Mouse (Mus musculus): ENCODE results near the gene Apol6. TPM values are rescaled to one million over a fixed set of nuclear protein-coding genes. Genes with fewer than 3 reads are reported as not detected.
A peak's percentile ranks its signal among the peaks of the same experiment; 100 is the strongest.

The Apol6 gene
- total and polyA plus RNA-seq, 3 experiments: not detected

DNA sequence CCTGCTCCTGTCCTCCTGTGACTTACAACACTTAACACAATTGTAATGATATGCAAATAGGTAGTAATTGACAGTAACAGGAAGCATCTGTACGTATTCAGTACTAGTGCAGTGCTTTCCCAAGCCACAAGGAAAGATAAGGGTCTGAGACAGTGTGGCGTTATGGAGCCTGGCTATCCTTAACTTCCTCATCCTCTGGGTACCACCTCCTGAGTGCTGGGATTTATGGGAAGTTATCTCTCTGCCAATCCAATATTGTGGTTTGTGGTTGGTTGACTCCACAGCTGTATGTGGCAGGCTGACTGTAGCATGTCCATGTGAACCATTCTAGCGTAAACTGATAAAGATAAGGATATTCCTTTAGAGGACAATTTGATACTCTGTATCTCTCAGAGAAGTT, 3.7 kb upstream of the Apol6 start:
- Histone ChIP-seq H3K4me1 (ENCODE audit: control insufficient read depth in 1 of 2, insufficient read depth in 2 of 2, low read length in 2 of 2) (no peaks in the 10 kb centered on the region), H3K79me2 (ENCODE audit: control insufficient read depth, insufficient read depth, low read length, poor library complexity) (no peaks in the 10 kb centered on the region), H3K27ac (ENCODE audit: control insufficient read depth, low read depth, low read length) (no peak overlapping the region), H3K9me3 (replicated peaks; ENCODE audit: insufficient read depth, low read length) (no peaks in the 10 kb centered on the region), H3K36me3 (ENCODE audit: control insufficient read depth in 1 of 2, insufficient read depth in 2 of 2, low read length in 2 of 2) (no peaks in the 10 kb centered on the region), H3K27me3 (ENCODE audit: control insufficient read depth in 1 of 2, insufficient read depth in 2 of 2, low read length in 2 of 2) (no peaks in the 10 kb centered on the region; a peak in 1 of 4 replicates), H3K4me3 (ENCODE audit: control insufficient read depth in 1 of 2, insufficient read depth in 1 of 2, low read depth in 2 of 2, low read length in 2 of 2) (no peak overlapping the region), H3K9ac (ENCODE audit: control insufficient read depth, low read depth, low read length, poor library complexity, severe bottlenecking) (no peak overlapping the region)
- peak; percentile 56 for TF ChIP-seq TAL1 (IDR thresholded peaks at IDR 0.05; ENCODE audit: low read length)
- TF ChIP-seq POLR2AphosphoS5 (IDR thresholded peaks at IDR 0.05; ENCODE audit: borderline replicate concordance, low read depth, low read length): no peak
- no peak for TF ChIP-seq BHLHE40 (IDR thresholded peaks at IDR 0.05; ENCODE audit: borderline replicate concordance, low read depth, low read length)
- no peak for TF ChIP-seq E2F4 (IDR thresholded peaks at IDR 0.05; ENCODE audit: borderline replicate concordance, low read depth, low read length)
- no peak for TF ChIP-seq CTCF (IDR thresholded peaks at IDR 0.05 in 2 of 3, conservative IDR thresholded peaks at IDR 0.05 in 1 of 3; ENCODE audit: control insufficient read depth in 1 of 3, insufficient read depth in 1 of 3, low read depth in 2 of 3, low read length in 3 of 3, poor library complexity in 1 of 3, severe bottlenecking in 1 of 3)
- TF ChIP-seq USF2 (IDR thresholded peaks at IDR 0.05; ENCODE audit: borderline replicate concordance in 1 of 2, insufficient read depth in 1 of 2, low read depth in 1 of 2, low read length in 2 of 2): no peak
- no peak for TF ChIP-seq CHD1 (IDR thresholded peaks at IDR 0.05; ENCODE audit: low read depth, low read length)
- TF ChIP-seq GATA1 (IDR thresholded peaks at IDR 0.05; ENCODE audit: low read depth, low read length): peak; percentile 80
- no peak for TF ChIP-seq POLR2A (IDR thresholded peaks at IDR 0.05; ENCODE audit: control insufficient read depth in 1 of 2, insufficient read depth in 1 of 2, low read depth in 1 of 2, low read length in 2 of 2, poor library complexity in 1 of 2)
- peak; percentile 67 for TF ChIP-seq ETS1 (IDR thresholded peaks at IDR 0.05; ENCODE audit: low read depth, low read length)
- TF ChIP-seq ZKSCAN1 (IDR thresholded peaks at IDR 0.05; ENCODE audit: low read depth, low read length): no peak
- peak; percentile 96 for TF ChIP-seq RCOR1 (IDR thresholded peaks at IDR 0.05; ENCODE audit: low read depth, low read length)
- no peak for TF ChIP-seq POLR2AphosphoS2 (IDR thresholded peaks at IDR 0.05; ENCODE audit: low read length)
- TF ChIP-seq HCFC1 (IDR thresholded peaks at IDR 0.05; ENCODE audit: low read depth, low read length): no peak
- no peak for TF ChIP-seq ZMIZ1 (IDR thresholded peaks at IDR 0.05; ENCODE audit: low read depth, low read length)
- TF ChIP-seq MYC (IDR thresholded peaks at IDR 0.05; ENCODE audit: low read depth, low read length): no peak
- TF ChIP-seq SMC3 (IDR thresholded peaks at IDR 0.05; ENCODE audit: low read depth, low read length): no peak
- no peak for TF ChIP-seq MXI1 (IDR thresholded peaks at IDR 0.05; ENCODE audit: low read depth, low read length)
- TF ChIP-seq TCF12 (IDR thresholded peaks at IDR 0.05; ENCODE audit: low read depth, low read length): peak; percentile 31; the same call in 1 of the 2 replicates
- TF ChIP-seq TBP (IDR thresholded peaks at IDR 0.05; ENCODE audit: low read depth, low read length): no peak
- no peak for TF ChIP-seq NELFE (IDR thresholded peaks at IDR 0.05; ENCODE audit: low read depth, low read length)
- TF ChIP-seq UBTF (IDR thresholded peaks at IDR 0.05; ENCODE audit: borderline replicate concordance, insufficient read depth, low read depth, low read length): no peak
- TF ChIP-seq MEF2A (IDR thresholded peaks at IDR 0.05; ENCODE audit: extremely low read depth, insufficient replicate concordance, low read depth, low read length, poor library complexity, severe bottlenecking): no peak
- peak; percentile 74 for TF ChIP-seq MAFK (IDR thresholded peaks at IDR 0.05; ENCODE audit: borderline replicate concordance, low read depth, low read length)
- TF ChIP-seq ZNF384 (IDR thresholded peaks at IDR 0.05; ENCODE audit: low read depth, low read length): no peak
- no peak for TF ChIP-seq MAZ (IDR thresholded peaks at IDR 0.05; ENCODE audit: low read depth, low read length)
- TF ChIP-seq USF1 (IDR thresholded peaks at IDR 0.05; ENCODE audit: low read depth, low read length): no peak
- no peak for TF ChIP-seq ZC3H11A (IDR thresholded peaks at IDR 0.05; ENCODE audit: low read depth, low read length)
- TF ChIP-seq CHD2 (IDR thresholded peaks at IDR 0.05; ENCODE audit: low read length): no peak
- TF ChIP-seq EP300 (IDR thresholded peaks at IDR 0.05; ENCODE audit: low read depth in 1 of 2, low read length in 2 of 2): peak; percentile 28 to 32; a peak in 3 of 4 replicates
- peak; percentile 62 for DNase-seq (ENCODE audit: low read depth, low spot score)

Measured in MEL (cell line).